Mouse (Mus musculus): ENCODE results near the gene Zbtb26. TPM values are rescaled to one million over a fixed set of nuclear protein-coding genes. Genes with fewer than 3 reads are reported as not detected.

The Zbtb26 gene
- polyA plus RNA-seq, 1 experiment from 2014 or later = 8.3 TPM

DNA sequence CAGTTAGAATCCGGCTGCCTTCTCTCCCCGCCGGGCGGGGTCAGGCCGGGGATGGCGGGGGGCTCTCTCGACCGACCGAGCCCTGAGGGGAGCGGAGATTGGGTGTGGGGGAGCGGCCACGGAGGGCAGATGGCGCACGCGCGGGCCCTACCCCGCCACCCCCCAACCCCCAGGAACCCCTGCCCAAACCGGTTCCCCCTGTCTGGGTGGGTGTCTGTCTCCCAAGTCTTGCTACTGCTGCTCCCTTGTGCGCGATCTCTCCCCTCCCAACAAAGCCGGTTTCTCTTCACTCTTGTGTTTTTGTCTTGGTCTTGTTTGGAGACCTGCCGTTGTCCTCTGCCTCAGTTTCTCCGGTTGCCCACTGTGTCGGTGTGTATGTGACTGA is 9.4 kb upstream of the Zbtb26 start:
- Histone ChIP-seq H3K9ac (ENCODE audit: low read depth, low read length) (peak overlapping the region; percentile 97), H3K4me1 (ENCODE audit: control insufficient read depth, insufficient read depth, low read length) (peaks cover 23% of the 10 kb centered on the region), H3K4me2 (ENCODE audit: low read length) (peak overlapping the region; percentile 94), H3K4me3 (ENCODE audit: low read depth, low read length) (peak overlapping the region; percentile 95), H3K27me3 (ENCODE audit: control insufficient read depth, insufficient read depth, low read depth, low read length) (no peaks in the 10 kb centered on the region), H3K27ac (ENCODE audit: low read length) (peak overlapping the region; percentile 90), H3K9me3 (replicated peaks; ENCODE audit: control insufficient read depth, low read length, poor library complexity, severe bottlenecking) (no peaks in the 10 kb centered on the region), H3K36me3 (ENCODE audit: control insufficient read depth, insufficient read depth, low read length) (no peaks in the 10 kb centered on the region)
- WGBS = under 1% methylated on average over 23 of the region's 24 CpGs
- peak; percentile 81 for ATAC-seq

DNA sequence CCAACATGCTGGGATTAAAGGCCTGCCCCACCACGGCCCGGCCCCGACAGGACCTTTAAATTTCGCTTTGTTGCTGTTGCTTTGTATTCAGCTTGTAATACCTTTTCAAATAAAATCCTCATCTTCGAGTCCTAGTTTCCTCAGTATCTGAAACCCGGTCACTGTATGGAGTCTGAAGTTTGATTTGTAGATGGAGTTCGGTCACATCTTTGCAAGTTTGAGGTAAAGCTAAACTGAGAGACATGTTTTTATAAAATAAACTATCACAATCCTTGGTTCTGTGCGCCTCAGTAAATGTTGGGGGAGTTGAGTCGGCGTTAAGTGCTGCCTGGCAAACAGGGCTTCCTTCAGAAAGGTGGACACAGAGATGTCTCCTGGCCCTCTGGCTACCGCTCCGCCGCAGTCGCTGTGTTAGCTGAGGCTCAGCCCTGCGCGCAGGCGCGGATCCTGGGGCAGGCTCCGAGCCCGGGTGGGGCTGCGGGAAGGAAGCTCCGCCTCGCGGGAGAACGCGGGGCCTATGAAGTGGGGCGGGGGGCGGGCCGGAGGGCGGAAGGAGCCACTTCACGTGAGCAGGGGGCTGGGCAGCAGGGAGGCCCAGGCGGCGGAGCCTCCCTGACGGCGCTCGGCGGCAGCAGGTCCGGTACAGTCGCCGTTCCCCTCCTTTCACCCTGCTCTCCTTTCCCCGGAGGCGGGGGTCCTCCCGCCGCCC is 8.9 kb upstream of the Zbtb26 start:
- H3K27ac ChIP-seq (ENCODE audit: low read length) = peak overlapping the region; percentile 90
- peak; percentile 99 for ATAC-seq
- WGBS = 11% methylated on average over 30 of the region's 44 CpGs

DNA sequence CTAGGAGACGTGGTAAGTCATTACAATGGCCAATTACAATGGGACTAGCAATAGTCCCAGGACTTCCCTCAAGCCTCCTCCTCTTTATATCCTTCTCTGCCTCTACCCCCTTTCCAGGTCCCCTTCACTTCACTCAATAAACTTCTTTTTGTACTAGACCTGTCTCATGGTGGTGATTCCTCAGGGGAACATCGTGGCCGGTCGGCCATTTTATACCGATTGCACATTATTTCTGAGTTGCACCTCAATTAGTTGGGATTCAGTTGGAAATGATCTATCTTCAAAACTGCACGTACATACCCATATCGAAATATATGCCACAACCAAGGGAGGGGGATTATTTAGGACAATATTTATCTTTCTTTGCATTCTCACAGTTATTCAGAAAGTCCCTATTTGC is 11.3 kb downstream of the Zbtb26 start:
- Histone ChIP-seq H3K4me3 (ENCODE audit: low read depth, low read length) (peak overlapping the region; percentile 71), H3K27ac (ENCODE audit: low read length) (peak overlapping the region; percentile 99), H3K9me3 (replicated peaks; ENCODE audit: control insufficient read depth, low read length, poor library complexity, severe bottlenecking) (no peaks in the 10 kb centered on the region), H3K9ac (ENCODE audit: low read depth, low read length) (peak overlapping the region; percentile 83), H3K4me1 (ENCODE audit: control insufficient read depth, insufficient read depth, low read length) (peaks cover 15% of the 10 kb centered on the region), H3K27me3 (ENCODE audit: control insufficient read depth, insufficient read depth, low read depth, low read length) (no peaks in the 10 kb centered on the region), H3K4me2 (ENCODE audit: low read length) (peak overlapping the region; percentile 73), H3K36me3 (ENCODE audit: control insufficient read depth, insufficient read depth, low read length) (peaks cover 6% of the 10 kb centered on the region)
- WGBS = 20% methylated on average over 7 of the region's 7 CpGs
- ATAC-seq = peak; percentile 55

More for the DNA sequence above, 8.9 kb upstream of the Zbtb26 start:
- Histone ChIP-seq H3K9me3 (replicated peaks; ENCODE audit: control insufficient read depth, low read length, poor library complexity, severe bottlenecking) (no peaks in the 10 kb centered on the region), H3K4me2 (ENCODE audit: low read length) (peak overlapping the region; percentile 94), H3K36me3 (ENCODE audit: control insufficient read depth, insufficient read depth, low read length) (no peaks in the 10 kb centered on the region), H3K9ac (ENCODE audit: low read depth, low read length) (peak overlapping the region; percentile 97), H3K4me1 (ENCODE audit: control insufficient read depth, insufficient read depth, low read length) (peaks cover 23% of the 10 kb centered on the region), H3K27me3 (ENCODE audit: control insufficient read depth, insufficient read depth, low read depth, low read length) (no peaks in the 10 kb centered on the region), H3K4me3 (ENCODE audit: low read depth, low read length) (peak overlapping the region; percentile 95)

DNA sequence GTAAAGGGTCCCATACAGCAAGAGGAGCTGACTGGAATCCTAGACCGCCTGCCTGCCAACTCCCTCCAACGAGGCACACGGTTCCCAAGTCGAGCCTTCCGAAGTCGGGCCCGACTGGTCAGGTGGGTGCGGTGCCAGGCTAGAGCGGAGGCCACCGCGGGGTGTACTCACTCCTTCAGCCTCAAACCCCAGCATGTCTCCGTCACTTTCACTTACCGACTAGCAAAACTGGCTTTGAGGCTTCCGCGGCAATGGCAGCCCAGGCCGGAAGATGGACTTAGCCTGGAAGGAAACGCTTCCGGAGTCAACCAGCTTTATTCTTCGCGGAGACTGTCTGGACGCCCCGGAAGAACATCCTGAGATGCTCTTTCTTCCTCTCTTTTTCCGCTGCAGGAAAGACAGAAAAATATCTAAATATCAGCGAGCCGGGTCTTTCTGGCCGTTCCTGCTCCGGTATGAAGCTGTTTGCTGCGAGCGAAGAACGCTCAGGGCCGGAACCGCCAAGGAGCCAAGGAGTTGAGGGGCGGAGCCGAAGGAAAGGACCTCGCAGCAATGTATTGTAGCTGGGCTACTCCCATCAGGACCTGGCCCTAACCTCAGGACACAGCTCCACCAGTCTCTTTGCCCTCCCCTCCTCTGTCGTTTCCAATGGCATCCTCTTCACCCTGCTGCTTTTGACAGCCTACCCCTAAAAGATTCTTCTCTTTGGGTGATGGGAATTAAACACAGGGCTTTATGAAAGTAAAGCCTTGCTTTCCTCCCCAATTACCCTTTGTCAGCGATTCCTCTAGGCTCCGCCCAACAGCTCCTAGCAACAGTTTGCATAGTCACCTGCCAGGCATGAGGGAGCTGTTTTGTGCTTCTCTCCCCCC is 12.1 kb downstream of the Zbtb26 start:
- Histone ChIP-seq H3K27me3 (ENCODE audit: control insufficient read depth, insufficient read depth, low read depth, low read length) (no peaks in the 10 kb centered on the region), H3K9ac (ENCODE audit: low read depth, low read length) (peak overlapping the region; percentile 83), H3K4me2 (ENCODE audit: low read length) (peak overlapping the region; percentile 73), H3K4me1 (ENCODE audit: control insufficient read depth, insufficient read depth, low read length) (peaks cover 15% of the 10 kb centered on the region), H3K36me3 (ENCODE audit: control insufficient read depth, insufficient read depth, low read length) (peaks cover 6% of the 10 kb centered on the region), H3K4me3 (ENCODE audit: low read depth, low read length) (peak overlapping the region; percentile 71), H3K27ac (ENCODE audit: low read length) (peak overlapping the region; percentile 99), H3K9me3 (replicated peaks; ENCODE audit: control insufficient read depth, low read length, poor library complexity, severe bottlenecking) (no peaks in the 10 kb centered on the region)
- peak; percentile 95 for ATAC-seq
- WGBS = under 1% methylated on average over 38 of the region's 38 CpGs

DNA sequence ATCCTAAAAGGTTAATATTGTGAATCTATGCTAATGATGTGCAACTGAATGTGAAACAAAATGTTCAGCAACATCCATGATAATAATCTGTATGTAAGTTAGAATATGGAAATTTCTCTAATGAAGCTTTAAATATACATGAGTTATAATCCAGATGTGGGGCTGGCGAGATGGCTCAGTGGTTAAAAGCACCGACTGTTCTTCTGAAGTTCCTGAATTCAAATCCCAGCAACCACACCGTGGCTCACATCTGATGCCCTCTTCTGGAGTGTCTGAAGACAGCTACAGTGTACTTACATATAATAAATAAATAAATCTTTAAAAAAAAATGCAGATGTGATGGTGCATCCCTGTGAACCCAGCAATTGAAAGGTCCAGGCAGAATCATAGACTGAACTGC is 19.3 kb downstream of the Zbtb26 start:
- H3K4me1 ChIP-seq (ENCODE audit: control insufficient read depth, insufficient read depth, low read length) = peaks cover 20% of the 10 kb centered on the region
- H3K36me3 ChIP-seq (ENCODE audit: control insufficient read depth, insufficient read depth, low read length) = peaks cover 2% of the 10 kb centered on the region; the same call in 1 of the 2 replicates
- H3K9me3 ChIP-seq (replicated peaks; ENCODE audit: control insufficient read depth, low read length, poor library complexity, severe bottlenecking) = no peaks in the 10 kb centered on the region
- 46% methylated on average over 3 of the region's 3 CpGs for WGBS
- H3K4me2 ChIP-seq (ENCODE audit: low read length) = no peak overlapping the region
- H3K27ac ChIP-seq (ENCODE audit: low read length) = no peak overlapping the region
- no peak overlapping the region for H3K4me3 ChIP-seq (ENCODE audit: low read depth, low read length)
- ATAC-seq = no peak
- H3K27me3 ChIP-seq (ENCODE audit: control insufficient read depth, insufficient read depth, low read depth, low read length) = no peaks in the 10 kb centered on the region
- no peak overlapping the region for H3K9ac ChIP-seq (ENCODE audit: low read depth, low read length)

DNA sequence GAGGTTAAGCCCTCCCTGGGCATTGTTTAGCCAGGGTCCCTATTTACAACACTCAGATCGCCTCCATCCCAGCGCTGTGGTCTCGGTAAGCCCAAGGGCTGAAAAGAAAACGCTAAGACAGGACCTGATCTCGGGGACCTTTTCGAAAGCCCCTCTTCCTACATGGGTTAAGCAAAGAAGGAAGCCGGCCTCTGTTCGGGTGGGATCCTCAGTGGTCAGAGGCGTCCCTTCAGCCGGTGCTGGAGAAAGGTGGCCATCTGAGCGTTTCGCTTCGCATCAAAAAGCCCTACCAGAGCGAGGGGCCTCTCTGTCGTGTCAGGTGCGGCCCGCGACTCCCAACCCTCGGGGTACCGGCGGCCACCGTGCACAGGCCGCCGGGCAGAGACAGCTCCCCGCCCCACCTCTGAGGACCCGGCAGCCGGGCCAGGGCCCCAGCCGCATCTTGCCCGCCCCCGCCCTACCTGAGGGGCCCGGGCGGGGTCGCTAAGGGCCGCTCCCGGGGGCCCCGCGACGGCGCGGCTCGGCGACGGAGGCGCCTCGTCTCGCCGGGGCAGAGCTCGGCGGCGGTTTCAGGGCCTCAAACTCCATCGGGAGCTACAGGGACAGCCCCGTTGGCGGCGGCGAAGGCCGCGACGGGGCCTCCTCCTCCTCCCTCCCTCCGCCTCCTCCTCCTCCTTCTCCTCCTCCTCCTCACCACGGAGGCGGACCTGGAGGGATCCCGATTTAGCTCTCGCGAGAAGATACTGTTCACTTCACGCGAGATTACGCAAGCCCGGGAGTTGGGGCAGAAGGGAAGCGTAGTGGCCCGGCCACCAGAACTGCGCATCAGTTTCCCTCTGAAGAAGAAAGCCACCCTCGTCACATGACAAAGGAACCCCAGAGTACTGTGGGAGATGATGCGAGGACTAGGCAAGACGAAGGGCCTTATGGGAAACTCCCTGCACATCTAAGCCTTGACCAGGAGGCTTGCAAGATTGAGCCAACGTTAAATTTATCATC is 20.3 kb downstream of the Zbtb26 start, which contains the start of gene Rc3h2:
TSS of gene Rc3h2 (minus strand) at position 598 of the 999 bp plus-strand sequence.
- H3K4me1 ChIP-seq (ENCODE audit: control insufficient read depth, insufficient read depth, low read length) = peaks cover 20% of the 10 kb centered on the region
- peak within 1 kb of the TSS; percentile 83 for H3K4me2 ChIP-seq (ENCODE audit: low read length)
- peak within 1 kb of the TSS; percentile 98 for H3K27ac ChIP-seq (ENCODE audit: low read length)
- ATAC-seq = peak; percentile 97
- H3K9me3 ChIP-seq (replicated peaks; ENCODE audit: control insufficient read depth, low read length, poor library complexity, severe bottlenecking) = no peaks in the 10 kb centered on the region
- peak within 1 kb of the TSS; percentile 99 for H3K4me3 ChIP-seq (ENCODE audit: low read depth, low read length)
- no peaks in the 10 kb centered on the region for H3K36me3 ChIP-seq (ENCODE audit: control insufficient read depth, insufficient read depth, low read length)
- H3K27me3 ChIP-seq (ENCODE audit: control insufficient read depth, insufficient read depth, low read depth, low read length) = no peaks in the 10 kb centered on the region
- peak within 1 kb of the TSS; percentile 99 for H3K9ac ChIP-seq (ENCODE audit: low read depth, low read length)
- WGBS = under 1% methylated on average over 64 of the region's 75 CpGs

DNA sequence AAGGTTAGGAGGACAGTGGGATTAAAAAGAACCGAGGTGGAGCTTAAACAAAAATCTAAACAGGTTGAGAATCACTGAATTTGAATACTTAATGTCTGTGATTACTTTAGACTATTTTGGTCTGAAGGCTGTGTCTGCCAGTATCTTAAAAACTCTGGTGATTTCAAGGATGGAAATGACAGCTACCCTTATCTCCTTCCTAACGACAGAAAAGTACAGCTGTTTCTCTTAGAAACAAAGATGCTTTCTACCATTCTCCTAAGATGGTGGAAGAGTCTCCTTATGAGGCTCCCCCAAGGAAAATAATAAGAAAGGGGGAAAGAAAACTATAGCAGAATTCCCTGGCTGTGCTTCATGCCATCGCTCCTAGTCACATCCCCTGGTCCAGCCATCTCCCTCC is 21.0 kb downstream of the Zbtb26 start:
- Histone ChIP-seq H3K4me1 (ENCODE audit: control insufficient read depth, insufficient read depth, low read length) (peaks cover 20% of the 10 kb centered on the region), H3K9ac (ENCODE audit: low read depth, low read length) (peak overlapping the region; percentile 99), H3K27me3 (ENCODE audit: control insufficient read depth, insufficient read depth, low read depth, low read length) (no peaks in the 10 kb centered on the region), H3K9me3 (replicated peaks; ENCODE audit: control insufficient read depth, low read length, poor library complexity, severe bottlenecking) (no peaks in the 10 kb centered on the region), H3K36me3 (ENCODE audit: control insufficient read depth, insufficient read depth, low read length) (no peaks in the 10 kb centered on the region), H3K4me3 (ENCODE audit: low read depth, low read length) (peak overlapping the region; percentile 99), H3K4me2 (ENCODE audit: low read length) (peak overlapping the region; percentile 83), H3K27ac (ENCODE audit: low read length) (peak overlapping the region; percentile 98)
- ATAC-seq = no peak
- WGBS = under 1% methylated on average over 3 of the region's 3 CpGs

DNA sequence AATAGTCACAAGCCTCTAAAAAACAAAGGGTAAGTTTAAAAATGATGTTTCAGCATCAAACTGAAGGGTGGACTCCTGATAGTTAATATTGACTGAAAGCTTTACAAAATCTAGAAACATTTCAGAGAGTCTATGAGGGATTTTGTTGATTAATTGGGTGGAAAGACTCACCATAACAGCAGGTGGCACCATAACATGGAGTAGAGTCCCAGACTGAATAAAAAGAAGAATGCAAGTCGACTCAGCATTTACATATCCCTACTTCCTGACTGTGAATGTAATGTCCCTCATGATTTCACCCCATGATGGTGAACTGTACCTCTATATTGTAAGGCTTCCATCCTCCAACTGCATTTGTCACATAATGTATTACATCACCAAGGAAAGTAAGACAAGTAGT is 47.4 kb downstream of the Zbtb26 start:
- peaks cover 12% of the 10 kb centered on the region for H3K36me3 ChIP-seq (ENCODE audit: control insufficient read depth, insufficient read depth, low read length)
- no peak overlapping the region for H3K27ac ChIP-seq (ENCODE audit: low read length)
- no peak overlapping the region for H3K4me2 ChIP-seq (ENCODE audit: low read length)
- no peak overlapping the region for H3K4me3 ChIP-seq (ENCODE audit: low read depth, low read length)
- H3K4me1 ChIP-seq (ENCODE audit: control insufficient read depth, insufficient read depth, low read length) = no peaks in the 10 kb centered on the region
- no peak for ATAC-seq
- H3K9me3 ChIP-seq (replicated peaks; ENCODE audit: control insufficient read depth, low read length, poor library complexity, severe bottlenecking) = no peaks in the 10 kb centered on the region
- H3K27me3 ChIP-seq (ENCODE audit: control insufficient read depth, insufficient read depth, low read depth, low read length) = no peaks in the 10 kb centered on the region
- no peak overlapping the region for H3K9ac ChIP-seq (ENCODE audit: low read depth, low read length)
- 50% methylated on average over 1 of the region's 1 CpGs for WGBS

Measured in midbrain, embryonic 16.5 days (tissue).